In genomic region chr6:114364734-114365133, GRCm38 (mm10) we compare ENCODE assay signal across 12 mouse cellular contexts. TPM values are rescaled to one million over a fixed set of nuclear protein-coding genes. Genes with fewer than 3 reads are reported as not detected.
"Had no signal": no experiment of that assay in that cellular context is flagged by ENCODE, and none has a peak within 500 bp of the region (broad histone marks: within the 10 kb centered on the region; RNA-seq: fewer than 3 reads in every experiment).

No protein-coding gene starts in this region.

- H3K27ac ChIP-seq: left cerebral cortex, adult 2 months; limb, embryonic 10.5 days; liver, embryonic 13.5 days; midbrain, embryonic 13.5 days; neural tube, embryonic 15.5 days had no signal

- H3K4me1 ChIP-seq: limb, embryonic 10.5 days; liver, embryonic 13.5 days; midbrain, embryonic 13.5 days; neural tube, embryonic 15.5 days had no signal

- H3K36me3 ChIP-seq: limb, embryonic 10.5 days; liver, embryonic 13.5 days; midbrain, embryonic 13.5 days; neural tube, embryonic 15.5 days had no signal

- DNase-seq: kidney, adult 18-20 months; kidney, postnatal 25 days; liver, embryonic 13.5 days; liver, postnatal 0 days; lung, postnatal 4 days; thymus, adult 18-20 months; thymus, postnatal 14 days had no signal

- H3K4me3 ChIP-seq: left cerebral cortex, adult 2 months; limb, embryonic 10.5 days; liver, embryonic 13.5 days; midbrain, embryonic 13.5 days; myocyte; neural tube, embryonic 15.5 days had no signal

RNA-seq across cellular contexts. Expression of gene Hrh1, which starts 33.0 kb away (rescaled TPM):
- polyA plus RNA-seq: limb, embryonic 10.5 days; liver, embryonic 13.5 days; liver, postnatal 0 days had no signal
